Mouse (Mus musculus) hindbrain, postnatal 0 days (tissue): ENCODE results near the gene Vps8. TPM values are rescaled to one million over a fixed set of nuclear protein-coding genes. Genes with fewer than 3 reads are reported as not detected.

Experiments
- ATAC-seq: fragments of 200-750 bp; cut with Nextera tagmentation; 2 replicates; pipeline ENCODE4 v1.8.0; 2017; ENCODE audit warnings: mild to moderate bottlenecking, moderate TSS enrichment, moderate library complexity
- DNase-seq: peaks from one replicate; pipeline ENCODE4 v3.0.0-alpha.2; 2015; ENCODE audit warnings: low spot score
- H3K27ac ChIP-seq: fragments of 300-500 bp; sonication (generic); 2 replicates; pipeline ENCODE4 v1.5.1; 2014; ENCODE audit warnings: mild to moderate bottlenecking
- H3K27me3 ChIP-seq: fragments of 300-500 bp; sonication (generic); 2 replicates; pipeline ENCODE4 v1.6.1; 2014; ENCODE audit warnings: low read length, mixed read lengths; ENCODE audit not compliant: insufficient read depth
- H3K36me3 ChIP-seq: fragments of 300-500 bp; sonication (generic); 2 replicates; pipeline ENCODE4 v1.6.1; 2014; ENCODE audit warnings: low read length, mixed read lengths; ENCODE audit not compliant: insufficient read depth
- H3K4me1 ChIP-seq: fragments of 300-500 bp; sonication (generic); 2 replicates; pipeline ENCODE4 v1.6.1; 2014; ENCODE audit warnings: antibody characterized with exemption, low read length, mixed read lengths; ENCODE audit not compliant: insufficient read depth
- H3K4me2 ChIP-seq: fragments of 300-500 bp; sonication (generic); 2 replicates; pipeline ENCODE4 v1.6.1; 2014; ENCODE audit warnings: low read depth, mild to moderate bottlenecking, low read length, moderate library complexity, mixed read lengths
- H3K4me3 ChIP-seq: fragments of 300-500 bp; sonication (generic); 2 replicates; pipeline ENCODE4 v1.5.1; 2014; ENCODE audit warnings: low read length
- H3K9ac ChIP-seq: fragments of 300-500 bp; sonication (generic); replicated peaks from 2 replicates; pipeline ENCODE4 v1.6.1; 2014; ENCODE audit warnings: mild to moderate bottlenecking, low read length, moderate library complexity, mixed read lengths
- H3K9me3 ChIP-seq: fragments of 300-500 bp; sonication (generic); 2 replicates; pipeline ENCODE4 v1.6.1; 2016; ENCODE audit warnings: low read length, mixed read lengths
- CTCF ChIP-seq: IDR thresholded peaks from 2 replicates; pipeline ENCODE4 v1.5.1; 2016; ENCODE audit warnings: antibody characterized with exemption, control low read depth, low read depth
- WGBS: fragments of 180-500 bp; shearing (Covaris S2); extraction: QIAGEN DNeasy Blood & Tissue Kit; methylation state at CpG from one replicate; pipeline ENCODE4 v1.1.7; 2014; 5-methylcytosine and 5-hydroxymethylcytosine counted together
- polyA plus RNA-seq: library from polyadenylated mRNA; unstranded; fragments of >200 nt; fragmentation: Nextera tagmentation; extraction: Ambion mirVana; gene quantifications from 2 replicates; pipeline ENCODE4 v1.2.1, GENCODE M21; 2015
- total RNA-seq: library from RNA; depleted of rRNA; stranded (reverse); fragments of >200 nt; gene quantifications from 2 replicates; pipeline ENCODE4 v1.2.3, GENCODE M21; 2014

Vps8 gene
- total and polyA plus RNA-seq, 2 experiments from 2014 or later, result 21.2 to 39.9 TPM

DNA sequence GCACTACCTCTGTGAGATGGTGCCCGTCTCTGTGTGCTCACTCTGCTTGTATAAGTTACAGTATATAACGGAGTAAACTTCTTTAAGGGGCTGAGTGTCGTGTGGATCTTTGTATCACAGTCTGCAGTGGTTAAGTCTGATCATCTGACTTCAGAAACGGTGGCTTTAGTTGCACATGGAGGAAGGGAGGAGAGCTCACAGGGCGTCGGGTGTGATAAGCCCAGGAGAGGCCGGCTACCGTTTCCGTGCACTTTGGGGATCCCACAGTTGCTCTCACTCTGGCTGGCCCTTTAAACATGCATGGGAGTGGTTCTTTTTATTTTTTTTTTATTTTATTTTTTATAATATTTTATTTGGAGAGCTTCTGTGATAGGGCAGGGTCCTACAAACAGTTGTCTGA, 95.9 kb downstream of the Vps8 start:
- Histone ChIP-seq H3K4me1 (no peaks in the 10 kb centered on the region), H3K36me3 (0 out of 2 replicates have a peak, but pooled peaks cover 9% of the 10 kb centered on the region), H3K27me3 (no peaks in the 10 kb centered on the region), H3K9me3 (no peaks in the 10 kb centered on the region), H3K27ac (no peak overlapping the region), H3K4me2 (no peak overlapping the region), H3K4me3 (no peak overlapping the region), H3K9ac (no peak overlapping the region)
- ATAC-seq (no peak), DNase-seq (no peak)
- WGBS, result 91% methylated on average over 9 of the region's 9 CpGs
- no peak for TF ChIP-seq CTCF

DNA sequence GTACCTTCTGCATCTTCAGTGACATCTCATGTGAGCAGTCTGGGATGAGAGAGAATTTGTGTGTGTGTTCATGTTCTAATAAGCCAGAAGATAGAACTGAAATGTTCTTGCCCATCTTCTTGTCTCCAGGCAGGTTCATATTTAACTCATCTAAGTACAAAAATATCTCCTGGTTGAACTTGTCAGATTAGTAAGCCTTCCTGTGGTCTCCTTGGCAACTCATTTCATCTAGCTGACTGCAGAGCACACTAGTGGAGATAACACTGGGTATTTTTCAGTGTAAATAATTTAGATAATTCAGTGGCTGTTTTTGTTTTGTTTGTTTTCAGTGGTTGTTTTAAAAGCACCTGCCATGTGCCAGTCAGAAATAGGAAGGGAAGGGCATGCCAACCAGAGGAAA, 96.9 kb downstream of the Vps8 start:
- no peak overlapping the region for H3K4me3 ChIP-seq
- ATAC-seq (no peak), DNase-seq (no peak)
- H3K4me2 ChIP-seq, result no peak overlapping the region
- no peak for TF ChIP-seq CTCF
- no peak overlapping the region for H3K9ac ChIP-seq
- no peaks in the 10 kb centered on the region for H3K9me3 ChIP-seq
- 0 out of 2 replicates have a peak, but pooled peaks cover 9% of the 10 kb centered on the region for H3K36me3 ChIP-seq
- no peak overlapping the region for H3K27ac ChIP-seq
- H3K27me3 ChIP-seq, result no peaks in the 10 kb centered on the region
- H3K4me1 ChIP-seq, result no peaks in the 10 kb centered on the region

DNA sequence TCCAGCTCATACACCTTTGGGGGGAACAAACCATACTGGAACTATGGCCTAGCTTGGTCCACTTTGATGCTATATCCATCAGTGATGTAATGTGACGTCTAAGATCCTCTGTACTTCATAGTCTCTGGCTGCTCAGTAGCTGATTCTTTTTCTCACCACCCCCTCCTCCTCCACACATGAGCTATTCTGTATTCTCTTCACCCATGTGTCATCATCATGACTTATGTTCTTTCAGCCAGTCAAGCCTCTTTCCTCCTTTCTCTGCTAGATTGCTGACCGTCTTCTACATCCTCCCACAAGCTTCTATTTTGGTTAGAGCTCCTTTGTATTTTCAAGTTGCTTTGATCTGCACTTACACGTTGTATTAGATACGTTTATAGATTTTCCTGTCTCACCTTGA, 100.8 kb downstream of the Vps8 start:
- Histone ChIP-seq H3K9me3 (no peaks in the 10 kb centered on the region), H3K27ac (no peak overlapping the region), H3K4me1 (no peaks in the 10 kb centered on the region), H3K36me3 (peaks cover 16% of the 10 kb centered on the region; the same call in 1 of the 2 replicates), H3K27me3 (no peaks in the 10 kb centered on the region), H3K4me2 (no peak overlapping the region), H3K9ac (no peak overlapping the region), H3K4me3 (no peak overlapping the region)
- ATAC-seq (no peak), DNase-seq (no peak)
- 87% methylated on average over 4 of the region's 4 CpGs for WGBS
- TF ChIP-seq CTCF, result no peak

DNA sequence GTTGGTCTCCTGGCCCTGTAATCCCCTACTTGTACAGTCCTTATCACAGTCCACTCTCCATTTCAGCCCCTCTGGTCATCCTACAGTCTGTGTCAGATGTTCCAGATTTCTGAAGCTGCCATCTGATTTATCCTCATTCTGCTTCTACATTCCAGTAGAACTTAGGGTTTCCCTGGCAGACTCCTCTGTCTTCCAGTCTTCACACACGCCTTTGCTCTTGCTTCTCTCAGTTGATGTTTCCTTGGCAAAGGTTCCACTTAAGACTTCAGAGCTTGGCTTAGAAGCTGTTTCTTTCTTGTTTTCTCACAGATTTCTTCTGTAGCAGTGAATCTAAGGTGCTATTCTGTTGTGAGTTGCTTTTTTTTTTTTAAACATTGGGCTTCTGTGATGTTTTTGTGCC, 102.5 kb downstream of the Vps8 start:
- no peak overlapping the region for H3K4me3 ChIP-seq
- ATAC-seq (no peak), DNase-seq (no peak)
- H3K27ac ChIP-seq, result no peak overlapping the region
- no peaks in the 10 kb centered on the region for H3K9me3 ChIP-seq
- no peak for TF ChIP-seq CTCF
- no peaks in the 10 kb centered on the region for H3K4me1 ChIP-seq
- no peak overlapping the region for H3K9ac ChIP-seq
- WGBS, result 97% methylated on average over 1 of the region's 1 CpGs
- H3K36me3 ChIP-seq, result peaks cover 12% of the 10 kb centered on the region; the same call in 1 of the 2 replicates
- no peaks in the 10 kb centered on the region for H3K27me3 ChIP-seq
- H3K4me2 ChIP-seq, result no peak overlapping the region

DNA sequence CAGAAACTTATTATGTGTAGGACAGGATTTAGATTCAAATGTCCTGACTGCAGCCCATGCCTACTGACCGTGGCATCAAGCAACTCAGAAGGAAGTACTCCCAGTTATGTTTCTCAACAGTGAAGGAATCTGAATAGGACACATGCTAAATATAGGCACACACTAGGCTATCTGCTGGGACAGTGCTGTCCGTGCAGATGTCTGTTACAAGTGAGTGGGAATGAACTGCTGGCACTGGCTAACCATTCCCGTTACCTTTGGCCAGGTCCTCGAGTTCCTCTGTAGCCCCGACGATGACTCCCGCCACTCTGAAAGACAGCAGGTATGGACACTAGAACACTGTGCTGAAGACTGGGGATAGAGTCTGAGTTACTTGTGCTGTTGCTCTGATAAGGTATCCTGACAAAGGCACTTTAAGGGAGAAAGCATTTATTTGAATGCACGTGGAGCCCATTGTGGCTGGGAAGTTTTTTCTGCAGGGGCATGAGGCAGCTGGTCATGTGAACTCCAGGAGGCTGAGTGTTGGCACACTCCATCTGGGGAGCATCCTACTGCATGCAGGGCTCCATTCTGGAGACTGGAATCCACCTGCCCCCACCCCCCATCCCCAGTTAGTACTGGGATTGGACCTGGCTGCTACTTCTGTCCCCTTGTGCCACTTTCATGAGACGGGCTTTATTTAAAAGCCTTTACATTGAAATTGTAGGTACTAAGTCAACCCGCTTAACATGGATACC, 104.5 kb downstream of the Vps8 start:
- H3K4me2 ChIP-seq, result no peak overlapping the region
- WGBS, result 87% methylated on average over 10 of the region's 10 CpGs
- peaks cover 12% of the 10 kb centered on the region; the same call in 1 of the 2 replicates for H3K36me3 ChIP-seq
- no peaks in the 10 kb centered on the region for H3K4me1 ChIP-seq
- no peaks in the 10 kb centered on the region for H3K9me3 ChIP-seq
- no peak overlapping the region for H3K9ac ChIP-seq
- no peak overlapping the region for H3K4me3 ChIP-seq
- no peak for TF ChIP-seq CTCF
- ATAC-seq (no peak), DNase-seq (no peak)
- H3K27me3 ChIP-seq, result no peaks in the 10 kb centered on the region
- H3K27ac ChIP-seq, result no peak overlapping the region

DNA sequence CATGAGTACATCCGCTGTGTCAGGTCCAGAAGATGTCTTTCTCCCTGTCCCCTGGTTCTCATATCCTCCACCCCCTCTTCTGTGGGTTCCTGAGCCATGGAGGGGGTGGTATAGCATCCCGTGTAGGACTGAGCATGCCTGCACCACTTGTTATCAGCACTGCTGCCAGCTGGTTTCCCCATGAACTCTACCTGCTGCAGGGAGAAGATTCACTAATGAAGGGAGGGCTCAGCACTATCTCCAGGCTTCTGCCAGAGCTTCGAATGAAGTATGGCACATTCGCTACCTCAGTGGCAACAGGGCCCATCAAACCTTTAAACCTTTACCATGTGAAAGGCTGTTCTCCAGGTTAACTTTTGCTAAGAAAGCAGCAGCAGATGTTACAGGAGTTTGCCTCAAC, 110.6 kb downstream of the Vps8 start:
- Histone ChIP-seq H3K4me2 (no peak overlapping the region), H3K36me3 (no peaks in the 10 kb centered on the region), H3K27me3 (no peaks in the 10 kb centered on the region), H3K9ac (no peak overlapping the region), H3K9me3 (no peaks in the 10 kb centered on the region), H3K4me3 (no peak overlapping the region), H3K4me1 (no peaks in the 10 kb centered on the region), H3K27ac (no peak overlapping the region)
- TF ChIP-seq CTCF, result no peak
- no peak for DNase-seq
- ATAC-seq, result no peak
- 73% methylated on average over 4 of the region's 4 CpGs for WGBS

DNA sequence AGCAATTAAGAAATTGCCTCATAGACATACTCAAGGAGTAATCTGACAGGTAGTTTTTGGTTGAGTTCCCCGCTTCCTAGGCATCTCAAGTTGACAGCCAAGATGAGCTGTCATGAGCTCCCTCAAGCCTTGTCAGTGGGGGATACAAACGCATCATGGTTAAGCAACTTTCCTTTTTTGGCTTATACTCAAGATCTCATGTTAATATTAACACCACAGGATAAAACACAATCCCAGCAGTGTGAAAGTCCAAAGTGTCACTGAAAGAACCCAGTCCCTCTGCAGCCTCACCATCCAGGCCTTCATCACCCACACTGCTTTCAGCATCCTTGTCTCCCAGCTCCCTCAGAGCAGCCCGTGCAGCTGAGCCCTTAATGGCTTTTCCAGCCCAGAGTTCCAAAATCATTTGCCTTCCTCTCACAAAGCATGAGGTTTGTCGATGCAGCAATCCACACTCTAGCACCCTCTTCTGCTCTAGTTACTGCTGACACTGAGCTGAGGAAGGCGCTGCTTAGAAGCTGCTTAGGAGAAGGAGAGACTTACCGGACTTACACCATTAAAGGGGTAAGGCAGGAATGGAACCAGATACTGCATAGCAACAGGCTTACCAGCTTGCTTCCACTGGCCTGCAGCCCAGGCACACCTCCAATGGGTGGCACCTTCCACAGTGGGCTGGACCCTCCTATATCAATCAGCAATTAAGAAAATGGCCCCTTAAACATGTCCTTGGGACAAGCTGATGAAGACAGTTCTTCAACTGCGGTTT, 113.5 kb downstream of the Vps8 start:
- DNase-seq, result no peak
- no peaks in the 10 kb centered on the region for H3K27me3 ChIP-seq
- no peaks in the 10 kb centered on the region for H3K9me3 ChIP-seq
- H3K4me3 ChIP-seq, result no peak overlapping the region
- H3K9ac ChIP-seq, result no peak overlapping the region
- no peak for TF ChIP-seq CTCF
- H3K27ac ChIP-seq, result no peak overlapping the region
- ATAC-seq, result no peak
- 79% methylated on average over 7 of the region's 7 CpGs for WGBS
- H3K4me1 ChIP-seq, result no peaks in the 10 kb centered on the region
- H3K4me2 ChIP-seq, result no peak overlapping the region
- H3K36me3 ChIP-seq, result 0 out of 2 replicates have a peak, but pooled peaks cover 2% of the 10 kb centered on the region
